Mouse (Mus musculus): ENCODE data around the gene Gm49353. TPM values are rescaled to one million over a fixed set of nuclear protein-coding genes. Genes with fewer than 3 reads are reported as not detected.

Gene Gm49353
- polyA plus RNA-seq, 1 experiment from 2014 or later = not detected

- no peaks in the 10 kb centered on the region for H3K36me3 ChIP-seq
- no peaks in the 10 kb centered on the region for H3K27me3 ChIP-seq
- H3K9me3 ChIP-seq (replicated peaks) = no peaks in the 10 kb centered on the region
- H3K4me2 ChIP-seq = no peak overlapping the region
- 0 out of 2 replicates have a peak, but pooled peaks have one; percentile 56 for ATAC-seq (replicated peaks; ENCODE audit: low FRiP score)
- H3K4me1 ChIP-seq = no peaks in the 10 kb centered on the region; the same call in 1 of the 2 replicates
- no peak overlapping the region for H3K27ac ChIP-seq
- H3K4me3 ChIP-seq (replicated peaks) = no peak overlapping the region
- no peak overlapping the region for H3K9ac ChIP-seq
Measured at GRCm38 (mm10) chr10:29206730-29207129, 8.0 kb downstream of the Gm49353 start.

DNA sequence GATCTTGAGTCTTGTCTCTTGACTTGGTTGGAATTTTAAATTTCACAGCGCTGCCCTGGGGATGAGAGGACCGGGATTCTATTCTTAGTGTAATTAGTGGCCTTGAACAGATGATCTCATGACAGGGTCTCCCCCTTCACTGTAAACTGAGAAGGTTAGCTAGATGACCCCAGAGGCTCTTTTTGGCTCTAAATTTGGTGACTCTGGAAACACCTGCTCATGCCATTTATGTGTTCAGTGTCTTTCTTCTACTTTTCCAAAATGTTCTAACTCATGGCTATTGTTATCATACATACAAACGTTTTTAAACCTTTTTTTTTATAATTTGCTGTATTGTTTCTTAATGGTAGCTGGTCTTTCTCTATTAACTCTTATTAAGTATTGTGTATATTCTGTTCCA, 10.0 kb downstream of the Gm49353 start:
- H3K4me2 ChIP-seq = no peak overlapping the region
- 45% methylated on average over 3 of the region's 3 CpGs for WGBS
- no peak for ATAC-seq (replicated peaks; ENCODE audit: low FRiP score)

DNA sequence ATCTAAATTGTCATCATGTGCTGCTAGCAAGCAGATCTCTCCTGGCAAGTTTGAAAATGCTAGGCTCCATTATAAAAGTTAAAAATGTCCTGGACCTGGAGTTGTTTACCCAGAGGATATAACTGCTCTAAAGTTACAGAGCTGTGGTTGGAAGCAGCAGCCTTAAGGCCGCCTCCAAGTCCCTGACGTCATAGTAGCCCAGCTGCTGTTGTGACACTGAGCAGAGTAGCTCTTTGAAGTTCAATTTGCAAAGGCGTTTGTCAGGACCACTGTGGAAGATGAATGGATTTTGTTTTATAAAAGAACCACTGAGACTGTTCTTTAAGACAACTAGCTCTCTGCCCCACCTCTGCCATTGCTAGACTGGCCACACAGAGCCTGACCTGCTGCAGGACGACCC, 12.7 kb downstream of the Gm49353 start, which contains the start of gene 9330159F19Rik:
Gene 9330159F19Rik (plus strand): TSS at position 154 of the 400 bp plus-strand sequence.
- no peak within 1 kb of the TSS for H3K27ac ChIP-seq
- WGBS = 8% methylated on average over 4 of the region's 4 CpGs
- no peaks in the 10 kb centered on the region for H3K27me3 ChIP-seq
- H3K9me3 ChIP-seq (replicated peaks) = no peaks in the 10 kb centered on the region
- H3K4me2 ChIP-seq = no peak within 1 kb of the TSS
- no peaks in the 10 kb centered on the region; the same call in 1 of the 2 replicates for H3K4me1 ChIP-seq
- no peak within 1 kb of the TSS for H3K9ac ChIP-seq
- H3K4me3 ChIP-seq (replicated peaks) = no peak within 1 kb of the TSS
- ATAC-seq (replicated peaks; ENCODE audit: low FRiP score) = peak; percentile 93
- H3K36me3 ChIP-seq = no peaks in the 10 kb centered on the region

More for the DNA sequence above, 10.0 kb downstream of the Gm49353 start:
- Histone ChIP-seq H3K9me3 (replicated peaks) (no peaks in the 10 kb centered on the region), H3K36me3 (no peaks in the 10 kb centered on the region), H3K4me3 (replicated peaks) (no peak overlapping the region), H3K9ac (no peak overlapping the region), H3K27me3 (no peaks in the 10 kb centered on the region), H3K4me1 (no peaks in the 10 kb centered on the region; the same call in 1 of the 2 replicates), H3K27ac (no peak overlapping the region)

DNA sequence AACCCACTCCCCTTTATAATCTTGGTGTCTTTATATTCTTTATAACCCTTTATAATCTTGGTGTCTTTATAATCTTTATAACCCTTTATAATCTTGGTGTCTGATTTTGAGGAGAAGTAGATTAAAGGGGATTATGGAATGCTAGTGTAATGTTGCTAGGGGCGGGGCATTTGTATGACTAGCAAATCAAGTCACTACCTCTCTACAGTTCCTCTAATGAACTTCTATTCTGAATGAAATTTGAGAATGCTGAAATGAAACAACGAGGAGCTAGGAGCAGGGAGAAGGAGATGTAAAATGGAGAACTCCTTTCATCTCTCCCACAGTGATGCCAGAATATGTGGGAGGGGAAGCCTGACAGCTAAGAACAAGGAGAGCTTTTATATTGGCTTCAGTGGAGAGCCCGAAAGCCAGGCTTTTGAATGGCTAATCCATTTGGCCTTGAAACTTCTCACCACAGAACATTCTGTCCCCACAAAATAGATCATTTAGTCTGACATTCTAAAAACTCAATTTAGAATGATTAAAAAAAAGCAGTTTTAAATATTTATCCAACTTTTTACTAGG, 14.9 kb downstream of the Gm49353 start:
- Histone ChIP-seq H3K27ac (no peak overlapping the region), H3K4me3 (replicated peaks) (no peak overlapping the region), H3K9me3 (replicated peaks) (no peaks in the 10 kb centered on the region), H3K4me2 (no peak overlapping the region), H3K9ac (no peak overlapping the region), H3K36me3 (no peaks in the 10 kb centered on the region), H3K27me3 (no peaks in the 10 kb centered on the region), H3K4me1 (no peaks in the 10 kb centered on the region; the same call in 1 of the 2 replicates)
- ATAC-seq (replicated peaks; ENCODE audit: low FRiP score) = no peak
- 39% methylated on average over 3 of the region's 3 CpGs for WGBS

DNA sequence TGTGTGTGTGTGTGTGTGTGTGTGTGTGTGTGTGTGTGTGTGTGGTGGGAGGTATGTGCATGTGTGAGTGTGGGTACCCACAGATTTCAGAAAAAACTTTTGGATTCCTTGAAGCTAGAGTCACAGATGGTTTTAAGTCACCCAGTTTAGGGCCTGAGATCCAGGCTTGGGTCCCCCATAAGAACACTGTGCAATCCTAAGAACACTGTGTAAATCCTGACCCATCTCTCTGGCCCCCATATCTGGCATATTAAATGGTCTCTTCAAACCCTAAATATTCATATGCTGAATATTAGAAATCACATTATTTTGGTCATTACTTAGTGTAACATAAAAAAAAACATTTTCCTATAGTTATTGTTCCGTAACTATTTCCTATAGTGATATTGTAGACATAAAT, 18.2 kb downstream of the Gm49353 start:
- Histone ChIP-seq H3K9ac (no peak overlapping the region), H3K27ac (no peak overlapping the region), H3K4me1 (no peaks in the 10 kb centered on the region), H3K4me2 (no peak overlapping the region), H3K4me3 (replicated peaks) (no peak overlapping the region), H3K27me3 (no peaks in the 10 kb centered on the region), H3K36me3 (no peaks in the 10 kb centered on the region), H3K9me3 (replicated peaks) (no peaks in the 10 kb centered on the region)
- 82% methylated on average over 1 of the region's 1 CpGs for WGBS
- ATAC-seq (replicated peaks; ENCODE audit: low FRiP score) = no peak

GRCm38 (mm10) chr10:29217451-29217850, 18.7 kb downstream of the Gm49353 start:
- no peaks in the 10 kb centered on the region for H3K27me3 ChIP-seq
- H3K36me3 ChIP-seq = no peaks in the 10 kb centered on the region
- H3K27ac ChIP-seq = no peak overlapping the region
- ATAC-seq (replicated peaks; ENCODE audit: low FRiP score) = no peak
- no peak overlapping the region for H3K4me2 ChIP-seq
- no peaks in the 10 kb centered on the region for H3K4me1 ChIP-seq
- H3K9ac ChIP-seq = no peak overlapping the region
- no peaks in the 10 kb centered on the region for H3K9me3 ChIP-seq (replicated peaks)
- H3K4me3 ChIP-seq (replicated peaks) = no peak overlapping the region
- 63% methylated on average over 2 of the region's 2 CpGs for WGBS

GRCm38 (mm10) chr10:29225329-29225728, 26.6 kb downstream of the Gm49353 start:
- Histone ChIP-seq H3K36me3 (no peaks in the 10 kb centered on the region), H3K27ac (no peak overlapping the region), H3K4me2 (no peak overlapping the region), H3K27me3 (no peaks in the 10 kb centered on the region), H3K4me1 (no peaks in the 10 kb centered on the region), H3K9ac (no peak overlapping the region), H3K9me3 (replicated peaks) (no peaks in the 10 kb centered on the region), H3K4me3 (replicated peaks) (no peak overlapping the region)
- 90% methylated on average over 4 of the region's 4 CpGs for WGBS
- ATAC-seq (replicated peaks; ENCODE audit: low FRiP score) = no peak

DNA sequence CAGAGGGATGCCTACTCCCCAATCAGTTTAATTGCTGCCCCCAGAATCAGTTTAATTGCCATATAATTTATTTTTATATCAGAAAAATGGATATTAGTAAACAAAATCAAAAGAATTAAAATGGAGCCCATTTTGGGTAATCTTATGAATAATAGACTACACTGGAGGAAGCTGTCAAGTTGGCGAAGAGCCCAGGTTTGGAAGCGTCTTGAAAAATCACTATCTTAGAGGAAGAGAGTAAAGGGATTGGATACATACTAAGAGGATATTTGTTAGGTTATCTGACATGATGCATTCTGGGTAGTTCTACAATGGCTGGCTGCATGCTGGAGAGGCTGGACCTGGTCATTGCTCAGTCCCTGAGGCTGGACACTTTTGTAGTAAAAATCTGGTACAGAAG, 32.5 kb downstream of the Gm49353 start:
- ATAC-seq (replicated peaks; ENCODE audit: low FRiP score) = no peak
- no peak overlapping the region for H3K4me2 ChIP-seq
- no peak overlapping the region for H3K9ac ChIP-seq
- no peak overlapping the region for H3K27ac ChIP-seq
- H3K4me1 ChIP-seq = no peaks in the 10 kb centered on the region
- H3K9me3 ChIP-seq (replicated peaks) = no peaks in the 10 kb centered on the region
- H3K4me3 ChIP-seq (replicated peaks) = no peak overlapping the region
- no peaks in the 10 kb centered on the region for H3K27me3 ChIP-seq
- no peaks in the 10 kb centered on the region for H3K36me3 ChIP-seq
- WGBS = 78% methylated on average over 2 of the region's 2 CpGs

Other genes with a start within 250 kb of the Gm49353 start
- gene 2310057J18Rik, start 212.7 kb upstream of the Gm49353 start, polyA plus RNA-seq (2015; fragmentation: Nextera tagmentation; extraction: Ambion mirVana) = not detected in 2 replicates
- 0.93 and 1.2 TPM in 2 replicates for gene Soga3, start 55.1 kb upstream of the Gm49353 start, polyA plus RNA-seq (2015; fragmentation: Nextera tagmentation; extraction: Ambion mirVana)
- gene 9330159F19Rik, start 12.7 kb downstream of the Gm49353 start, polyA plus RNA-seq (2015; fragmentation: Nextera tagmentation; extraction: Ambion mirVana) = 0.08 and 0.31 TPM in 2 replicates
- 30.6 and 34.0 TPM in 2 replicates for gene Echdc1, start 114.2 kb downstream of the Gm49353 start, polyA plus RNA-seq (2015; fragmentation: Nextera tagmentation; extraction: Ambion mirVana)
- 52.0 and 60.3 TPM in 2 replicates for gene Rnf146, start 163.5 kb downstream of the Gm49353 start, polyA plus RNA-seq (2015; fragmentation: Nextera tagmentation; extraction: Ambion mirVana)

Data from kidney, embryonic 15.5 days (tissue).